Mouse (Mus musculus): ENCODE data around the gene Scgb1b10. TPM values are rescaled to one million over a fixed set of nuclear protein-coding genes. Genes with fewer than 3 reads are reported as not detected.
"Not testable (repeated sequence)": the region's sequence is repeated elsewhere in the genome, so short reads cannot be mapped to it uniquely, and the experiment has no call there.

Scgb1b10 gene
- not detected for total RNA-seq (2021)
- long read RNA-seq, experiment 1, result 0 reads
- long read RNA-seq, experiment 2, result 0 reads

GRCm38 (mm10) chr7:32100553-32100952 lies at the start of gene Scgb1b10:
Gene Scgb1b10, plus strand, starts transcription at chr7:32100853.
- DNase-seq (ENCODE audit: low spot score), result not testable (repeated sequence)

Other genes starting within 250 kb of the Scgb1b10 start
- gene Scgb2b11, start 110.3 kb downstream of the Scgb1b10 start, total RNA-seq (2021), result not detected
- gene Scgb1b11, start 122.0 kb downstream of the Scgb1b10 start, total RNA-seq (2021), result not detected
- gene Scgb2b12, start 226.4 kb downstream of the Scgb1b10 start, total RNA-seq (2021), result not detected
- gene Scgb1b12, start 233.3 kb downstream of the Scgb1b10 start, total RNA-seq (2021), result not detected